Comparison of ENCODE assay signal across 9 mouse cellular contexts in the genomic region with DNA sequence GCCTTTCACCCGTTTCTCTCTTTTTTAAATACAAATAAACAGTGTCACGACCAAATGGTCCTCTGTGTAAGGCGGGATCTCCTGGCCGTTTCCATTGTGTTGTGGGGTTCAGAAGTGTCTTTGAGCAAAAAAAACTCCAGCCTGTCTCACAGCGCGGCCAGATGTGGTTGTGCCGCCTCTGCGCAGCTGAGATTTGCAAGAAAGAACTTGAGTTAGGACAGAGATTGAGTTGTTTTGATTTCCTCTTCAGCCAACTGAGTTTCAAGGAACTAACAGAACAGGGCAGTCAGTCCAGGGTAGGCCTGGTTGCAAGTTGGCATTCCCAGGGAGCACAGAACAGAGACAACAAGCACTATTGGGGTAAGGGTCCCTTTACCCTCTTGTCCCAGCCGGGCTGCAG. TPM values are rescaled to one million over a fixed set of nuclear protein-coding genes. Genes with fewer than 3 reads are reported as not detected.
A peak's percentile ranks its signal among the peaks of the same experiment; 100 is the strongest.
DNase-seq lines count a peak whose midpoint lies in the region; ATAC-seq and TF ChIP-seq lines count a peak whose summit lies in the region.
"Had no signal": no experiment of that assay in that cellular context is flagged by ENCODE, and none has a peak within 500 bp of the region (broad histone marks: within the 10 kb centered on the region; RNA-seq: fewer than 3 reads in every experiment).

No protein-coding gene starts in this region.

- intact Hi-C loops in gastrocnemius, postnatal 36 days (cut with DNase I) = no loop called here

- H3K9me3 ChIP-seq in forebrain, embryonic 10.5 days = no peaks in the 10 kb centered on the region
- no peaks in the 10 kb centered on the region for H3K9me3 ChIP-seq in limb, embryonic 13.5 days
- H3K9me3 ChIP-seq in stomach, embryonic 15.5 days = no peaks in the 10 kb centered on the region

- peak overlapping the region; percentile 96 for H3K9ac ChIP-seq in limb, embryonic 13.5 days
- peak overlapping the region; percentile 66; the same call in 1 of the 2 replicates for H3K9ac ChIP-seq in stomach, embryonic 15.5 days

- H3K27ac ChIP-seq in spleen, adult 2 months (ENCODE audit: insufficient read depth, low read length) = no peak overlapping the region; the same call in 1 of the 2 replicates
- H3K27ac ChIP-seq in forebrain, embryonic 10.5 days = peak overlapping the region; percentile 98
- peak overlapping the region; percentile 99 for H3K27ac ChIP-seq in limb, embryonic 13.5 days
- H3K27ac ChIP-seq in stomach, embryonic 15.5 days = peak overlapping the region; percentile 89

- ATAC-seq in limb, embryonic 13.5 days (ENCODE audit: low FRiP score, low read depth) = no peak
- ATAC-seq in stomach, embryonic 15.5 days (ENCODE audit: insufficient read depth, low FRiP score, low read depth) = no peak
- ATAC-seq in frontal cortex, adult (ENCODE audit: low TSS enrichment) = no peak

- H3K4me2 ChIP-seq in limb, embryonic 13.5 days (replicated peaks) = peak overlapping the region; percentile 92
- H3K4me2 ChIP-seq in stomach, embryonic 15.5 days = peak overlapping the region; percentile 73

- no peaks in the 10 kb centered on the region for H3K36me3 ChIP-seq in spleen, adult 2 months (ENCODE audit: control insufficient read depth, insufficient read depth, low read length)
- peaks cover 57% of the 10 kb centered on the region for H3K36me3 ChIP-seq in forebrain, embryonic 10.5 days (replicated peaks)
- peaks cover 7% of the 10 kb centered on the region for H3K36me3 ChIP-seq in limb, embryonic 13.5 days
- no peaks in the 10 kb centered on the region for H3K36me3 ChIP-seq in stomach, embryonic 15.5 days

- TF ChIP-seq CTCF in spleen, adult 2 months (IDR thresholded peaks at IDR 0.05; ENCODE audit: extremely low read depth, insufficient read depth, insufficient read length, insufficient replicate concordance) = no peak

- H3K27me3 ChIP-seq in spleen, adult 2 months (ENCODE audit: control insufficient read depth, insufficient read depth, low read length) = peaks cover 14% of the 10 kb centered on the region
- H3K27me3 ChIP-seq in forebrain, embryonic 10.5 days (ENCODE audit: poor library complexity, severe bottlenecking) = 0 out of 2 replicates have a peak, but pooled peaks cover 7% of the 10 kb centered on the region
- no peaks in the 10 kb centered on the region for H3K27me3 ChIP-seq in limb, embryonic 13.5 days
- H3K27me3 ChIP-seq in stomach, embryonic 15.5 days (replicated peaks) = no peaks in the 10 kb centered on the region

- TF ChIP-seq POLR2A in spleen, adult 2 months (IDR thresholded peaks at IDR 0.05; ENCODE audit: low read depth, low read length) = no peak

- H3K4me3 ChIP-seq in spleen, adult 2 months (ENCODE audit: extremely low read depth, insufficient read depth, insufficient read length) = peak overlapping the region; percentile 21; the same call in 1 of the 2 replicates
- H3K4me3 ChIP-seq in forebrain, embryonic 10.5 days = peak overlapping the region; percentile 94
- H3K4me3 ChIP-seq in limb, embryonic 13.5 days = peak overlapping the region; percentile 90
- peak overlapping the region; percentile 66 for H3K4me3 ChIP-seq in stomach, embryonic 15.5 days (replicated peaks)
- H3K4me3 ChIP-seq: megakaryocyte, embryonic 14.5 days had no signal

- no peak for DNase-seq in spleen, adult 2 months (ENCODE audit: low read depth in 1 of 2, low spot score in 2 of 2)
- no peak for DNase-seq in spleen, postnatal 4 days (ENCODE audit: low spot score in 2 of 2)
- DNase-seq in forebrain, embryonic 10.5 days (ENCODE audit: extremely low spot score, low spot score) = peak; percentile 51
- DNase-seq in testis, postnatal 10 days (ENCODE audit: low spot score) = no peak
- no peak for DNase-seq in gastrocnemius, postnatal 36 days

- WGBS in spleen, adult 2 months = 5% methylated on average over 9 of the region's 9 CpGs
- WGBS in forebrain, embryonic 10.5 days = 0% methylated on average over 9 of the region's 9 CpGs
- WGBS in limb, embryonic 13.5 days = under 1% methylated on average over 9 of the region's 9 CpGs
- 3% methylated on average over 9 of the region's 9 CpGs for WGBS in stomach, embryonic 15.5 days

- H3K4me1 ChIP-seq in spleen, adult 2 months (ENCODE audit: control insufficient read depth, insufficient read depth, insufficient read length) = no peaks in the 10 kb centered on the region
- peaks cover 76% of the 10 kb centered on the region for H3K4me1 ChIP-seq in forebrain, embryonic 10.5 days
- peaks cover 65% of the 10 kb centered on the region for H3K4me1 ChIP-seq in limb, embryonic 13.5 days
- H3K4me1 ChIP-seq in stomach, embryonic 15.5 days = peaks cover 23% of the 10 kb centered on the region

RNA-seq across cellular contexts. Expression of a gene that starts 17.1 kb away (rescaled TPM):
- 4.7 and 4.8 TPM in 2 replicates for polyA plus RNA-seq in spleen, adult 2 months (2012; rRNA removed)
- 26.2 and 26.8 TPM in 2 replicates for polyA plus RNA-seq in forebrain, embryonic 10.5 days (2016; fragmentation: Nextera tagmentation; extraction: Ambion mirVana)
- 25.3 and 25.6 TPM in 2 replicates for polyA plus RNA-seq in limb, embryonic 13.5 days (2015; fragmentation: Nextera tagmentation; extraction: Ambion mirVana)
- 12.1 and 14.9 TPM in 2 replicates for polyA plus RNA-seq in stomach, embryonic 15.5 days (2015; fragmentation: Nextera tagmentation; extraction: Ambion mirVana)
- 10 to 100 TPM; 39.1 to 48.9 TPM for total RNA-seq in gastrocnemius, postnatal 36 days (2021)

Comparison
In these comparisons a context has a peak if more than half of its experiments do, and no peak if none do; other contexts are left out.
1. H3K4me3 ChIP-seq: peak in every context shown above with its lines; median percentile 94 in forebrain, embryonic 10.5 days; 90 in limb, embryonic 13.5 days; 66 in stomach, embryonic 15.5 days; 21 in spleen, adult 2 months.